Comparison of ENCODE assay signal across 8 mouse cellular contexts in the genomic region with DNA sequence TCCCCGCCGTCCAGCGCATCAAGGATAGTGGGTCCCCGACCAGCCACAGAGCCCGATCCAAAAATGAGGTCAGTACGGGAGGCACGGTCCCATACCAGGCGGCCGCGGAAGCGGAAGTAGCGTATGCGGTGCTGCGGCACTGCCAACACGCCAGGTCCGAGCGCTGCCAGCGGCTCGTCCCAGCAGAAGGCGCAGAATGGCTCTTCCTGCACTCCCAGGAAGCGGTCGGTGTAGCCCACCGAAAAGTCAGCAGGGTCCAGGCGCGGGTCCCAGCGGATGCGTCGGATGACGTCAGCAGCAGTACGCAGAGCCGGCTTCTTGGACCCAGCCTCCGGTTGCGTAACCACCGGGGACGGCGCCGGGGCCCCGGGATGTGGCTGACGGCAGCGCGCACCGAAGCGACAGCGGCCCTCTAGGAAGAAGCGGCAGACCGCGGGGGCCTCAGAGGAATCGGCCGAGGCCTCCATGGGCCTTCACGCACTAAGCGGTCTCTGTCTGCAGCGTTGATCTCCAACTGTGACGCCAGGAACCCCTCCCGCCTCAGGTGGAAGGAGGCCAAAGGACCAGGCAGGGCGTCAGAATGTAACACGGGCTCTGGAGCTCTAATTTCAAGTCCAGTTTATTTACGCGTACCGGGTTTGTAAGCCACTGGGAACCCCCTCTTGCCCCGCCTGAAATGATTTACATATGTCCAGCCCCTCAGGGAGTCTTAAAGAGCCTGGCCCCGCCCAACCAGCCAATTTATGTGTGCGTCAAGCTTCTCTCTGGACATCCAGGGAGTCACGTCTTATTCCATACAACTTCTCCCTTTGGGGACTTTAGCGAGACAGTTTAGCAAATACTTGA. TPM values are rescaled to one million over a fixed set of nuclear protein-coding genes. Genes with fewer than 3 reads are reported as not detected.
DNase-seq lines count a peak whose midpoint lies in the region; ATAC-seq and TF ChIP-seq lines count a peak whose summit lies in the region.

No protein-coding gene starts in this region.

- ATAC-seq in forebrain, embryonic 12.5 days (ENCODE audit: low FRiP score), result peak; percentile 63
- peak; percentile 76 for ATAC-seq in neural tube, embryonic 14.5 days (ENCODE audit: low read depth)

- H3K4me3 ChIP-seq in E14TG2a.4 (replicated peaks; ENCODE audit: low read length), result peak overlapping the region; percentile 86
- peak overlapping the region; percentile 63 for H3K4me3 ChIP-seq in forebrain, embryonic 12.5 days (replicated peaks)
- H3K4me3 ChIP-seq in neural tube, embryonic 14.5 days (ENCODE audit: low read depth, low read length), result peak overlapping the region; percentile 58

- peaks cover 3% of the 10 kb centered on the region; the same call in 1 of the 2 replicates for H3K27me3 ChIP-seq in E14TG2a.4 (ENCODE audit: insufficient read depth, low read length)
- H3K27me3 ChIP-seq in forebrain, embryonic 12.5 days, result peaks cover 28% of the 10 kb centered on the region
- no peaks in the 10 kb centered on the region for H3K27me3 ChIP-seq in neural tube, embryonic 14.5 days (ENCODE audit: control insufficient read depth, insufficient read depth, low read length)

- H3K4me1 ChIP-seq in E14TG2a.4 (replicated peaks; ENCODE audit: low read depth, low read length), result peaks cover 91% of the 10 kb centered on the region
- H3K4me1 ChIP-seq in forebrain, embryonic 12.5 days, result peaks cover 29% of the 10 kb centered on the region
- peaks cover 17% of the 10 kb centered on the region for H3K4me1 ChIP-seq in neural tube, embryonic 14.5 days (ENCODE audit: control insufficient read depth, insufficient read depth, low read length)

- peak overlapping the region; percentile 80 for H3K27ac ChIP-seq in forebrain, embryonic 12.5 days
- peak overlapping the region; percentile 90 for H3K27ac ChIP-seq in neural tube, embryonic 14.5 days (ENCODE audit: low read depth, low read length)

- DNase-seq in c-Kit-positive CD71-positive TER-119-positive erythroid progenitor cells, embryonic 14.5 days (ENCODE audit: low spot score), result peak; percentile 79
- peak; percentile 87 to 88 for DNase-seq in heart, postnatal 10 days
- peak; percentile 84 for DNase-seq in layer of hippocampus, adult 11-12 months (ENCODE audit: low spot score)
- DNase-seq in lung, adult 18-20 months, result peak; percentile 86 to 89
- DNase-seq in testis, postnatal 10 days (ENCODE audit: low spot score), result peak; percentile 81

- peak overlapping the region; percentile 72 for H3K9ac ChIP-seq in forebrain, embryonic 12.5 days
- peak overlapping the region; percentile 79 for H3K9ac ChIP-seq in neural tube, embryonic 14.5 days (replicated peaks; ENCODE audit: low read depth, low read length)

- H3K36me3 ChIP-seq in E14TG2a.4 (ENCODE audit: insufficient read depth, low read length), result peaks cover 43% of the 10 kb centered on the region
- peaks cover 36% of the 10 kb centered on the region for H3K36me3 ChIP-seq in forebrain, embryonic 12.5 days (replicated peaks)
- H3K36me3 ChIP-seq in neural tube, embryonic 14.5 days (ENCODE audit: control insufficient read depth, insufficient read depth, low read length), result peaks cover 26% of the 10 kb centered on the region

- WGBS in forebrain, embryonic 12.5 days, result under 1% methylated on average over 64 of the region's 64 CpGs
- under 1% methylated on average over 64 of the region's 64 CpGs for WGBS in neural tube, embryonic 14.5 days

- H3K4me2 ChIP-seq in forebrain, embryonic 12.5 days, result peak overlapping the region; percentile 74
- H3K4me2 ChIP-seq in neural tube, embryonic 14.5 days (ENCODE audit: low read depth, low read length), result peak overlapping the region; percentile 64

- H3K9me3 ChIP-seq in E14TG2a.4 (ENCODE audit: low read length), result no peaks in the 10 kb centered on the region
- H3K9me3 ChIP-seq in forebrain, embryonic 12.5 days, result no peaks in the 10 kb centered on the region
- H3K9me3 ChIP-seq in neural tube, embryonic 14.5 days (ENCODE audit: control insufficient read depth, low read length), result no peaks in the 10 kb centered on the region

- TF ChIP-seq CTCF in E14TG2a.4 (conservative IDR thresholded peaks at IDR 0.05; ENCODE audit: low read length), result no peak

- intact Hi-C loops in heart, postnatal 10 days (cut with DNase I), result loop anchor here (5.0 to 10.0 kb wide), 2 partner anchors 47 to 505 kb away; a partner anchor contains a TSS

RNA-seq across cellular contexts. Expression of a gene that starts 0.7 kb away (rescaled TPM):
- 3.0 TPM in 2 replicates for polyA plus RNA-seq in forebrain, embryonic 12.5 days (2016; fragmentation: Nextera tagmentation; extraction: Ambion mirVana)
- 1 to 10 TPM; 2.8 to 3.2 TPM for total RNA-seq in heart, postnatal 10 days (2021)
- polyA plus RNA-seq in neural tube, embryonic 14.5 days (2014; fragmentation: Nextera tagmentation; extraction: Ambion mirVana), result 4.1 and 4.6 TPM in 2 replicates

RNA-seq across cellular contexts. Expression of a gene that starts 12.6 kb away (rescaled TPM):
- 104 and 115 TPM in 2 replicates for polyA plus RNA-seq in forebrain, embryonic 12.5 days (2016; fragmentation: Nextera tagmentation; extraction: Ambion mirVana)
- 10 to 100 TPM; 57.3 to 57.9 TPM for total RNA-seq in heart, postnatal 10 days (2021)
- polyA plus RNA-seq in neural tube, embryonic 14.5 days (2014; fragmentation: Nextera tagmentation; extraction: Ambion mirVana), result 62.4 and 68.1 TPM in 2 replicates

RNA-seq across cellular contexts. Expression of a gene that starts 15.2 kb away (rescaled TPM):
- 11.3 and 14.0 TPM in 2 replicates for polyA plus RNA-seq in forebrain, embryonic 12.5 days (2016; fragmentation: Nextera tagmentation; extraction: Ambion mirVana)
- 10 to 100 TPM; 11.6 to 12.3 TPM for total RNA-seq in heart, postnatal 10 days (2021)
- 3.0 and 9.8 TPM in 2 replicates for polyA plus RNA-seq in neural tube, embryonic 14.5 days (2014; fragmentation: Nextera tagmentation; extraction: Ambion mirVana)

RNA-seq across cellular contexts. Expression of a gene that starts 30.2 kb away (rescaled TPM):
- polyA plus RNA-seq in forebrain, embryonic 12.5 days (2016; fragmentation: Nextera tagmentation; extraction: Ambion mirVana), result 131 and 143 TPM in 2 replicates
- total RNA-seq in heart, postnatal 10 days (2021), result 1 to 10 TPM; 1.4 to 2.3 TPM
- 149 and 151 TPM in 2 replicates for polyA plus RNA-seq in neural tube, embryonic 14.5 days (2014; fragmentation: Nextera tagmentation; extraction: Ambion mirVana)

Comparison
In these comparisons a context has a peak if more than half of its experiments do, and no peak if none do; other contexts are left out.
1. Peak in every context shown above with its lines: DNase-seq, ATAC-seq, H3K4me3 ChIP-seq and H3K27ac ChIP-seq.